Mouse (Mus musculus) neural tube, embryonic 10.5 days (tissue): ENCODE results near the gene Tcstv1.
"Not testable (repeated sequence)": the region's sequence is repeated elsewhere in the genome, so short reads cannot be mapped to it uniquely, and the experiment has no call there.

Source experiments
- DNase-seq: peaks from one replicate; pipeline ENCODE4 v3.0.0-alpha.2; 2017; ENCODE audit warnings: low spot score; ENCODE audit errors: extremely low spot score

Gene Tcstv1

GRCm38 (mm10) chr13:119894685-119895084 lies at the start of gene Tcstv1:
TSS of gene Tcstv1 (minus strand) at chr13:119894785.
- DNase-seq: not testable (repeated sequence)

- not testable (repeated sequence) for DNase-seq
Observed at GRCm38 (mm10) chr13:119929172-119929571, 34.6 kb upstream of the Tcstv1 start, which contains the start of gene Gm21761. TSS of gene Gm21761 (minus strand) at chr13:119929272.

- DNase-seq: not testable (repeated sequence)
Observed at GRCm38 (mm10) chr13:119924597-119925340, 30.2 kb upstream of the Tcstv1 start.

GRCm38 (mm10) chr13:119916966-119917722 lies 22.6 kb upstream of the Tcstv1 start:
- not testable (repeated sequence) for DNase-seq

GRCm38 (mm10) chr13:119916449-119916848 lies 21.9 kb upstream of the Tcstv1 start:
- not testable (repeated sequence) for DNase-seq

GRCm38 (mm10) chr13:119898549-119898948 lies 4.0 kb upstream of the Tcstv1 start:
- DNase-seq: not testable (repeated sequence)

- DNase-seq: not testable (repeated sequence)
Observed at GRCm38 (mm10) chr13:119886896-119887295, 7.7 kb downstream of the Tcstv1 start.

GRCm38 (mm10) chr13:119864395-119864999 lies 30.1 kb downstream of the Tcstv1 start:
- DNase-seq: not testable (repeated sequence)

GRCm38 (mm10) chr13:119862399-119862798 lies 32.2 kb downstream of the Tcstv1 start:
- DNase-seq: not testable (repeated sequence)
